Mouse (Mus musculus): ENCODE results near the gene Cmss1.

The Cmss1 gene

DNA sequence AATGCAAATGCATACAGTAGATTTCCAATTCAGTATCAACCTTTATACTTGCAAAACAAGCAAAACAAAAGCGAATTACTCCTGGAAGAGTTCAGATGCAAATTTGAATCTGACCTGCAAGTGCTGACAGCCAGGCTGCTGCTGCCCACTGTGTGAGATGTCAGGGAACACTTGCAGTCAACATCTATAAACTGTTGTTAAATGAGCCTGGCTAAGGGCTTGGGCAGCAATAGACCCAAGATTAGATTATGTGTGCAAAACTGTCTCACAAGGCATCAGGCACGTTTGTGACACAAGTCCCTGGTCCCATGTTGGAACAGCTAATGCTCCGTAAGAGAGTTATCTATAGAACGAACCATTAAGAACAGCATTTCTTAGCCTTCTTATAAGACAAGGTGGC lies 314.4 kb downstream of the Cmss1 start:
- DNase-seq (ENCODE audit: low read depth) = no peak

DNA sequence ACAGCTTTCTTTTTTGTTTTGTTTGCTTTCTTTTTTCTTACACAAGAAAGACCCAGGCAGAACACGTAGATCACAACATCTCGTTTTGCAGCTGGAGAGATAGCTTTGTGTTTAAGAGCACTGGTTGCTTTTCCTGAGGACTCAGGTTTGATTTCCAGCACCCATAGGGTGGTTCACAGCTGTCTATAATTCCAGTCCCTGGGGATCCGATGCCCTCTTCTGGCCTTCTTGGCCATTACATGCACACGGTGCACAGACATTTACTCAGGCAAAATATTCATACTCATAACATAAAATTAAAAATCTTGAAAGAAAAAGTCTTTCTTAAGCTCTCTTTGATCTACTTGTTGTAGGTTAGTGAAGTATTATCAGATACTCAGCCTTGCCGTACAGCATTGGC lies 315.0 kb downstream of the Cmss1 start:
- DNase-seq (ENCODE audit: low read depth) = no peak

DNA sequence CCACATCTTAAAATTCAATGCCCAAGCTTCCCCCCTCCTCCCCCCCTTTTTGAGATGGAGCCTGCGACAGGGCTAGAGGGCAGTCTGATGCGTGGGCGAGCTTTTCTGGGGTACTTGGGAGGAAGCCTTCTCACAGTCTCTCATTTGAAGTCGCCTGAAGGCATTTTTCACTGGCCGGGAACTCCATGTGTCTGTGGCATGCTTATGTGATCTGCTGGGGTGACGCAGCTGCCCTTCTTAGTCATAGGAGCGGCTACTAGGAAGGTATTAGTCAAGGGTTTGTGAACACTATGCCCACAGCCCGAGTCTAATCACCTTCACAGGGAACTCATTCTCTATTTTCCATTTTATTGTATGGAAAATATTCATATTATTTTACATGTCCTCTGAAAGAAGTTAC lies 325.2 kb downstream of the Cmss1 start:
- DNase-seq (ENCODE audit: low read depth) = no peak

DNA sequence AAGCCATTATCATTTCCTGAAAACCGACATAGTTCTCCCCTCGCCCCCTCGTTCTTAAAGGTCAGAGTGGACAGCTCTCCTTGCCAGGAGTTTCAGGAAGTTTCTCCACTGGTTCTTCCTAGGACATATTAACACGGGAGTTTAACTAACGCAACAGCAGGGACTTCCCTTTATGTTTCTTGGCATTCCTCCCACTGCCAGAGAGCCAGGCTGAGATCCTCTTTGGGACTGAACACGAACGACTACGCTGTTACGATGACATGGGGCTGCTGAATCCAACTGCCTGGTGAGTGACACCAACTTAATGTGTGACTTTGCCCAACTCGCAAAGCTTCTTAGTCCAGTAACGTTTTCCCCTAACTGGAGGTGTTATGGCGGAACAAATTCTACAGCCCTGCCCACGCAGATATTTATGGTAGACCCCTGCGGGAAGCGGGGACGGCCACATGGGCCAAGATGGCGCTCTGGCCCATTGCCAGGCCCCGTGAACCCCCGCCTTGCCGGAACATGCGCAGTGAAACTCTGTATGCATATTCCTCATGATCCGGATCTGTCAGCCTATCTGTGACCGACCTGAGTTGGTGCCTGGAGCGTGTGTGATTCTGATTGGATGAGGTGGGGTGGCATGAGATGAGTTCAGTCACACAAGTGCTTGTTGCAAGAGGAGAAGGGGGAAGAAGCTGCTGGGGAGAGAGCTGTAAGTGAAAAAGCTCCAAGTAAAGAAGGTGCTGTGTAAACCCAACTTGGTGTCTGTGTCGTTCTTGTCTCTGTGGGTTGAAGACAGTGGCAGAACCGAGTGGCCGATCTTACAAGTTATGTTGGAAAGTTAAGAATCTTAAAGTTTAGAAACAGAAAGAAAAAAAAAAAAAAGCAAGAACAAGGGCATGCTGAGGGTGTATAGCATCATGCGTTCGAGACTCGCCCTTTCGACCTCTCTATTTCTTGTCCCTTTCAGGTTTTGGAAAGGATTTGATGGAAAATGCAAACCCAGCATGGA lies 326.1 kb downstream of the Cmss1 start:
- DNase-seq (ENCODE audit: low read depth) = no peak

DNA sequence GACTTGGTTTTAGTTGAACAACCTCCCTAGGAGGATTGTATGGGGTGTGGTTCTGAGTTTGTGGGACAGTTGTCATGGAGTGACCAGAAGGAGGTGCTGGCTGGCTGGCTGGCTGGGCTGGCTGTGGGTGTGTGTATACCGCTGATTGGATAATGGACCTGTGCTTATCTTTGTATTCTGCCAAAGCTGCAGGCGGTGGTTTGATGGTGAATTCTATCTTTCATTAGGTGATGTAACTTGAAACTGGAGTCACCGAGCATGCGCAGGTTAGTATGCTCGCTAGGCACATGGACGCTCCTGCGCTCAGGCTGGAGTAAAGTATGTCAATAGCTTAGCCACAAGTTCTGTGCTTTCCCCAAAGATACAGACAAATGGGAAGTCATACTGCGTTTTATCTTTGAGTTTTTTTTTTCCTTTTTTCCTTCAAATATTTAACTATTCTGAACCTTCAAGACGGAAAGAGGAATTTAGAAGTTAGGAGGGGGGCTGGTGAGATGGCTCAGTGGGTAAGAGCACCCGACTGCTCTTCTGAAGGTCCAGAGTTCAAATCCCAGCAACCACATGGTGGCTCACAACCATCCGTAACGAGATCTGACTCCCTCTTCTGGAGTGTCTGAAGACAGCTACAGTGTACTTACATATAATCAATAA lies 327.6 kb downstream of the Cmss1 start:
- DNase-seq (ENCODE audit: low read depth) = no peak

DNA sequence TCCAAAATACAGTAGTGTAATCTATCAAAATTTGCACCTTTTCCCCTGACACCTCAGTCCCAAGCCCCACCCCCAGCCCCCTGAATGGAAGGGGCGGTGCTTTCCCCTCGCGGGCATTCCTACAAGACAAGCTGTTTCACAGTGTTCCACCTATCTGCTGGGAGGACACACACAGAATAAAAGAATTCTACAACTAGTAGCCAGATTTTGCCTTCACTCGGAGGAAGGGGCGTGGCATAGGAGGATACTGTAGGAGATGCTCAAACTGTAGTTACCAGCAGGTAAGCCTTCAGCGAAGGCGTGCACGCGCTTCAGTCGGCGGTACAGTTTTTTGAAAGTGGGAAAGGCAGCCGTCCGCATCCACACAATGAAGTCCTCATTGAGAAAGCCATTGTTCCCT lies 336.9 kb downstream of the Cmss1 start:
- no peak for DNase-seq (ENCODE audit: low read depth)

DNA sequence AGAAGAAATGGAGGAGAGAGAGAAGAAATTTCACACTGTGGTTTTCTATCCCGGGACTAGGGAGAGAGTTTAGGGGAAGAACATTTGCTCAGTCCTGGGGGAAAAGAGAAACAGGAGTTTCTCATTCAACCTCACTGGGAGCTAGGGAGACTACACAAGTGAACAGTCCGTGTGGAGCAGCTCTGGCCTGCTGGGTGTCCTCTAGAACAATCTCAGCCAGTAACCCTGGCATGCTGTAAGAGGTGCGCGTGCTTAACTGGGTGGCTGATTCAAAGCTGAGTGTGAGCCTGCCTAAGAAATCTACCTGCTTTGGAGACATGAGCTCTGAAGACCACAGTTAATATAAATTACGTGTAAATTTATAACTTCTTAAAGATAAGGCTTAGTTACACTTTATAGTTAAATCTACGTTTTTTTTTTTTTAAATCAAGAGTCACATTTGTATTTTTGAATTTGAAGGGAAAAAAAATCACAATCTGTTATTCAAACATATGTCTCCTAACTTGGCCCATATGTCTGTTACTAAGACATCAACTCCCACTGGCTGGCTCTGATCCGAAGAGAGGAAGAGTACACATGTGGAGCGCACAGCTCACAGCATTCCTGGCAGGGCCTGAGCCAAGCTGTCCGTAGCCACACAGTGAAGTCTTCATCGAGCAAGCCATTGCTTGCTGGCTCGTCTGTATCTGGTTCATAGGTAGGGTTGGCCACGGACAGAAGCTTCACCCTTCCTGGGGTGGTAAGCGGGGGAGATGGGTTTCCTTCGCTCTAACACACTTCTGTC lies 338.4 kb downstream of the Cmss1 start:
- no peak for DNase-seq (ENCODE audit: low read depth)

DNA sequence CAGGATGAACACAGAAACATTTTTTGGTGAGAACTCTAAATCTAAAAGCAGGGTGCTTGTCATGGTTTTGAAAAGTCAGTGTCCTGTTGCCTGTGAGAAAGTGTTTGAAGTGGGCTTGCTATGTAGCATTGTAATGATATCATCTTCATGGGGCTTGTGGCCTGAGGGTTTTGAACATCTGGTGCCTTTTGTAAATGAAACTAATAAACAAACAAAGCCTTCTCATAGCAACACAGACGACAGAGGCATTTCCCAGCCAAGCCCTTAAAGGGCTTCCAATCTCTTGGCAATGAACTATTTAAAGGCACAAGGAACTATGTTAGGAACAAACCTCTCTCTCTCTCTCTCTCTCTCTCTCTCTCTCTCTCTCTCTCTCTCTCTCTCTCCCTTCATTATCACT lies 339.6 kb downstream of the Cmss1 start:
- DNase-seq (ENCODE audit: low read depth) = no peak

DNA sequence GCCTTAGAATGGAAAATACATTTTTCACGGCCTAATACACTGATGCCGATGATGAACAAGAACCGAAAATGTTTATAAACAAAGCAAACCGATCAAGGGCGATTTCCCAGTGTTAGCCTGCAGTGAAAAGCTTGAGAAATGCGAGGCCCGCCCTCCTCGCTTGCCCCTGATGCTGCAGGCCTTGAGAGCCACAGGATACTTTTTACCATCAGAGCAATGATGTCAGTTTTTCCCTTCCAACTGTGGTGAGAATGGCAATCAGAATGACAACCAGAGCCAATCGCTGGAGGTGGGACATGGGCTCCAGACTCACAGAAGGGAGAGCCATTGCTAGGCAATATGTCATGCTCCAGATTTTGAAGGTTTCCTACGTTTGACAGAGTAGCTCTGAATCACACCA lies 346.5 kb downstream of the Cmss1 start:
- DNase-seq (ENCODE audit: low read depth) = no peak

DNA sequence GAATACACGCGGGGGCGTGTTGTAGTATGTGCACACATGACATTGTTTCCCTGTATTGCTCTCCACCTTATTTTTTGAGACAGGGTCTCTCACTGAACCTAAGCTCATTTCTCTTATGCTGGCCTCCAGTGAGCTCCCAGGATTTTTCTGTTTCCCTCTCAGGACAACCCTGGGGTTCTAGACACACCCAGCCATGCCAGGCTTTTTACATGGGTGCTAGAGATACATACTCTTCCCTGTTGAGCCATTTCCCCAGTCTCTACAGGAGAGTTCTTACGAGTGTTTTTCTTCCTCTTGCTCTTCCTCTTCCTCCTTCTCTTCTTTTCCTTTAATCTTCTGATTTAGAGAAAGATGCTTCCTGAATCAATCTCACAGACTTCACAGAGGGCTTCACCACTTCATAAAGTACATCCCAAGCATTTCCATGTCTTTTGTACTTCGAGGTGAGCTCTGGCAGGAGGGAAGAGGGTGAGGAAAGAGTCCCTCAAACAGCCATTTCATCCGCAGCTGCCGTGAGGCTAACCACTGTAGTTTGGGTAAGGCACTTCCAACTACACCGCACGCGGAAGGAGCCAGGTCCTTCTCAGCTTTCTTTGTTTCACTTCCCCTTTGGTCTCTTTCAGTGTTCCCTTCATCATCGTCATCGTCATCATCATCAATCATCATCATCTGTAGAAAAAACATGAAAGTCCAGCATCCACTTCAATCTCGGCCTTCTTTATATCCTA lies 347.1 kb downstream of the Cmss1 start:
- DNase-seq (ENCODE audit: low read depth) = no peak
